ENCODE assay signal across 15 mouse cellular contexts in the genomic region with DNA sequence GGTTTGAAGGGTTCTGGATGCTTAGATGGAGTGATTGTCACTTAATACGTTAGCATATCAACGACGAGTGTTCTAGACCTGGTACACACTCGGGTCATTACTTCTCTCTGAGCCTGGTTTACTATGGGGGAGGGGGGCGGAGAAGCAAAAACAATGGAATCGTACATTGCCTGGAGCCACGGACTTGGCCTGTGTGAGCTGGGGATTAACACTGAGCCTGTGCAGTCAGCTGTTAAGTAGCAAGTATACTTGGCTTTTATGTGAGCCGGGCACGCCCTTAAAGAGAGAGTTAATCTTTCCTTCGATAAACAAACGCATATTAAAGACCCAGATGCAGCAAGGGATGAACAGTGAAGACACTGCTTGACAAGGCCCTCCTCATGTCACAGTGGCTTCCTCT. TPM values are rescaled to one million over a fixed set of nuclear protein-coding genes. Genes with fewer than 3 reads are reported as not detected.
DNase-seq lines count a peak whose midpoint lies in the region; ATAC-seq and TF ChIP-seq lines count a peak whose summit lies in the region.
"Had no signal": no experiment of that assay in that cellular context is flagged by ENCODE, and none has a peak within 500 bp of the region (broad histone marks: within the 10 kb centered on the region; RNA-seq: fewer than 3 reads in every experiment).

No protein-coding gene starts in this region.

- no peak for TF ChIP-seq CTCF in kidney, adult 2 months (conservative IDR thresholded peaks at IDR 0.05; ENCODE audit: insufficient read depth, insufficient read length, low read depth, low read length)
- TF ChIP-seq CTCF in midbrain, postnatal 0 days (IDR thresholded peaks at IDR 0.05) = no peak

- H3K4me1 ChIP-seq in kidney, adult 2 months (ENCODE audit: control insufficient read depth, insufficient read depth, low read length) = 0 out of 2 replicates have a peak, but pooled peaks cover 4% of the 10 kb centered on the region
- H3K4me1 ChIP-seq in midbrain, embryonic 11.5 days (ENCODE audit: control insufficient read depth, insufficient read depth, low read length) = peaks cover 5% of the 10 kb centered on the region; the same call in 1 of the 2 replicates
- H3K4me1 ChIP-seq in midbrain, postnatal 0 days (ENCODE audit: insufficient read depth, low read length) = no peaks in the 10 kb centered on the region
- H3K4me1 ChIP-seq in stomach, embryonic 16.5 days (ENCODE audit: control insufficient read depth, insufficient read depth, low read length) = 0 out of 2 replicates have a peak, but pooled peaks cover 5% of the 10 kb centered on the region

- no peak overlapping the region for H3K9ac ChIP-seq in midbrain, embryonic 11.5 days (ENCODE audit: low read length)
- no peak overlapping the region for H3K9ac ChIP-seq in midbrain, postnatal 0 days (replicated peaks; ENCODE audit: low read length, poor library complexity, severe bottlenecking)
- no peak overlapping the region for H3K9ac ChIP-seq in stomach, embryonic 16.5 days (ENCODE audit: low read length)
- H3K9ac ChIP-seq: liver, postnatal 0 days had no signal

- no peaks in the 10 kb centered on the region for H3K9me3 ChIP-seq in midbrain, embryonic 11.5 days (ENCODE audit: control insufficient read depth, low read length)
- no peaks in the 10 kb centered on the region for H3K9me3 ChIP-seq in midbrain, postnatal 0 days (ENCODE audit: low read length)
- H3K9me3 ChIP-seq in stomach, embryonic 16.5 days (replicated peaks; ENCODE audit: control insufficient read depth, low read length) = no peaks in the 10 kb centered on the region

- peak; percentile 51 for DNase-seq in kidney, adult 2 months
- no peak for DNase-seq in kidney, adult 8-10 months
- DNase-seq in midbrain, embryonic 11.5 days (ENCODE audit: low spot score, missing footprints) = no peak
- DNase-seq in midbrain, postnatal 0 days (ENCODE audit: low spot score) = no peak
- DNase-seq in kidney, postnatal 25 days = peak; percentile 29 to 47
- DNase-seq in cerebellum, adult 9-11 months = no peak
- DNase-seq: embryo, embryonic 11 days; gastrocnemius, postnatal 10 days; layer of hippocampus, postnatal 36 days; liver; liver, postnatal 0 days; right cerebral cortex, postnatal 4 days; thymus, adult 2 months had no signal

- H3K27me3 ChIP-seq in kidney, adult 2 months (replicated peaks; ENCODE audit: control insufficient read depth, insufficient read depth, low read length) = no peaks in the 10 kb centered on the region
- no peaks in the 10 kb centered on the region for H3K27me3 ChIP-seq in midbrain, embryonic 11.5 days (ENCODE audit: control insufficient read depth, insufficient read depth, low read length)
- no peaks in the 10 kb centered on the region for H3K27me3 ChIP-seq in midbrain, postnatal 0 days (ENCODE audit: insufficient read depth, low read length)
- no peaks in the 10 kb centered on the region for H3K27me3 ChIP-seq in stomach, embryonic 16.5 days (ENCODE audit: control insufficient read depth, insufficient read depth, low read length)

- H3K36me3 ChIP-seq in kidney, adult 2 months (ENCODE audit: control insufficient read depth, insufficient read depth, low read length) = no peaks in the 10 kb centered on the region
- H3K36me3 ChIP-seq in midbrain, embryonic 11.5 days (ENCODE audit: control insufficient read depth, insufficient read depth, low read length) = no peaks in the 10 kb centered on the region
- no peaks in the 10 kb centered on the region for H3K36me3 ChIP-seq in midbrain, postnatal 0 days (ENCODE audit: insufficient read depth, low read length)
- no peaks in the 10 kb centered on the region for H3K36me3 ChIP-seq in stomach, embryonic 16.5 days (ENCODE audit: control insufficient read depth, insufficient read depth, low read length)

- H3K4me2 ChIP-seq in midbrain, embryonic 11.5 days = no peak overlapping the region
- no peak overlapping the region for H3K4me2 ChIP-seq in midbrain, postnatal 0 days (ENCODE audit: low read depth, low read length, poor library complexity, severe bottlenecking)
- no peak overlapping the region for H3K4me2 ChIP-seq in stomach, embryonic 16.5 days (ENCODE audit: low read depth, low read length)

- WGBS in kidney, adult 2 months = 37% methylated on average over 11 of the region's 11 CpGs
- 49% methylated on average over 11 of the region's 11 CpGs for WGBS in midbrain, embryonic 11.5 days
- WGBS in midbrain, postnatal 0 days = 34% methylated on average over 11 of the region's 11 CpGs
- WGBS in stomach, embryonic 16.5 days = 61% methylated on average over 11 of the region's 11 CpGs

- peak; percentile 57; the same call in 1 of the 2 replicates for ATAC-seq in midbrain, embryonic 11.5 days (ENCODE audit: low FRiP score)
- no peak for ATAC-seq in midbrain, postnatal 0 days (ENCODE audit: low FRiP score)
- peak; percentile 41; the same call in 1 of the 2 replicates for ATAC-seq in stomach, embryonic 16.5 days (ENCODE audit: insufficient read depth, low FRiP score)
- ATAC-seq: liver, postnatal 0 days had no signal

- no peak overlapping the region for H3K4me3 ChIP-seq in kidney, adult 2 months (ENCODE audit: insufficient read depth, low read depth, low read length)
- no peak overlapping the region for H3K4me3 ChIP-seq in midbrain, embryonic 11.5 days (ENCODE audit: low read depth, low read length)
- H3K4me3 ChIP-seq in midbrain, postnatal 0 days (ENCODE audit: low read depth, low read length) = no peak overlapping the region
- H3K4me3 ChIP-seq in stomach, embryonic 16.5 days (replicated peaks; ENCODE audit: low read length) = no peak overlapping the region

- H3K27ac ChIP-seq in kidney, adult 2 months (ENCODE audit: insufficient read depth, low read depth, low read length) = peak overlapping the region; percentile 31; the same call in 1 of the 2 replicates
- no peak overlapping the region for H3K27ac ChIP-seq in midbrain, embryonic 11.5 days (ENCODE audit: low read depth, low read length)
- H3K27ac ChIP-seq in midbrain, postnatal 0 days (ENCODE audit: low read depth, low read length) = no peak overlapping the region
- H3K27ac ChIP-seq in stomach, embryonic 16.5 days (ENCODE audit: low read length) = peak overlapping the region; percentile 50; the same call in 1 of the 2 replicates
- H3K27ac ChIP-seq: macrophage had no signal

- no peak for TF ChIP-seq POLR2A in kidney, adult 2 months (IDR thresholded peaks at IDR 0.05; ENCODE audit: low read depth, low read length)

RNA-seq across cellular contexts. Expression of gene Setd7, which starts 16.7 kb away (rescaled TPM):
- polyA plus RNA-seq in kidney, adult 2 months (2012; rRNA removed) = 11.8 and 14.1 TPM in 2 replicates
- 3.4 and 3.8 TPM in 2 replicates for polyA plus RNA-seq in midbrain, embryonic 11.5 days (2014; fragmentation: Nextera tagmentation; extraction: Ambion mirVana)
- 11.7 and 16.1 TPM in 2 replicates for total RNA-seq in midbrain, postnatal 0 days (2014; rRNA removed)
- polyA plus RNA-seq in midbrain, postnatal 0 days (2015; fragmentation: Nextera tagmentation; extraction: Ambion mirVana) = 1.1 and 2.7 TPM in 2 replicates
- 2.8 and 4.8 TPM in 2 replicates for polyA plus RNA-seq in stomach, embryonic 16.5 days (2015; fragmentation: Nextera tagmentation; extraction: Ambion mirVana)

Comparison
In these comparisons a context has a peak if more than half of its experiments do, and no peak if none do; other contexts are left out.
1. DNase-seq: peak in kidney, adult 2 months (single experiment) and kidney, postnatal 25 days (2 of 2); none in kidney, adult 8-10 months (0 of 2), midbrain, embryonic 11.5 days (single experiment), midbrain, postnatal 0 days (single experiment) and cerebellum, adult 9-11 months (single experiment).
2. H3K27ac ChIP-seq: peak in kidney, adult 2 months (single experiment) and stomach, embryonic 16.5 days (single experiment); none in midbrain, embryonic 11.5 days (single experiment) and midbrain, postnatal 0 days (single experiment).